Mouse (Mus musculus) thymus, postnatal 10 days (tissue): ENCODE data around the gene Rnf214.
A peak's percentile ranks its signal among the peaks of the same experiment; 100 is the strongest.

ENCODE experiments used
- DNase-seq, 2 experiments: peaks; one replicate each; pipeline ENCODE4 v3.0.0; 2021; ENCODE audit warnings: low spot score in 2 of 2

Rnf214 gene

GRCm38 (mm10) chr9:45906355-45907077, at the start of gene Rnf214, which contains the start of gene Pcsk7:
Rnf214 (minus strand) TSS chr9:45906911.
Pcsk7 (plus strand) TSS chr9:45906497.
- peak; percentile 83 to 93 for DNase-seq

GRCm38 (mm10) chr9:45955107-45955963, 48.6 kb upstream of the Rnf214 start, which contains the start of gene Sidt2:
Sidt2 (minus strand) TSS chr9:45955258.
- peak; percentile 78 to 82 for DNase-seq

GRCm38 (mm10) chr9:45954294-45955106, 47.8 kb upstream of the Rnf214 start:
- peak; percentile 39 to 48 for DNase-seq

GRCm38 (mm10) chr9:45953511-45954293, 47.0 kb upstream of the Rnf214 start:
- no peak for DNase-seq

- no peak for DNase-seq
Observed at GRCm38 (mm10) chr9:45952890-45953289, 46.2 kb upstream of the Rnf214 start.

GRCm38 (mm10) chr9:45952057-45952456, 45.3 kb upstream of the Rnf214 start:
- no peak for DNase-seq

GRCm38 (mm10) chr9:45946872-45947183, 40.1 kb upstream of the Rnf214 start:
- DNase-seq: no peak

- DNase-seq: no peak
Observed at GRCm38 (mm10) chr9:45946182-45946871, 39.6 kb upstream of the Rnf214 start.

- DNase-seq: peak in 1 of 2 experiments; percentile 42
Observed at GRCm38 (mm10) chr9:45945721-45946120, 39.0 kb upstream of the Rnf214 start.

- peak; percentile 73 to 76 for DNase-seq
Observed at GRCm38 (mm10) chr9:45944506-45945400, 38.0 kb upstream of the Rnf214 start.

GRCm38 (mm10) chr9:45943628-45944505, 37.2 kb upstream of the Rnf214 start:
- DNase-seq: no peak

- no peak for DNase-seq
Observed at GRCm38 (mm10) chr9:45942916-45943315, 36.2 kb upstream of the Rnf214 start.

GRCm38 (mm10) chr9:45942464-45942863, 35.8 kb upstream of the Rnf214 start:
- no peak for DNase-seq

- DNase-seq: no peak
Observed at GRCm38 (mm10) chr9:45941329-45941888, 34.7 kb upstream of the Rnf214 start.

- DNase-seq: no peak
Observed at GRCm38 (mm10) chr9:45939794-45940193, 33.1 kb upstream of the Rnf214 start.

GRCm38 (mm10) chr9:45938952-45939637, 32.4 kb upstream of the Rnf214 start:
- DNase-seq: no peak

GRCm38 (mm10) chr9:45938088-45938487, 31.4 kb upstream of the Rnf214 start:
- no peak for DNase-seq

- DNase-seq: peak in 1 of 2 experiments; percentile 47
Observed at GRCm38 (mm10) chr9:45936883-45937282, 30.2 kb upstream of the Rnf214 start.
